8 mouse cellular contexts compared by ENCODE assay signal in genomic region chr12:31350191-31350943, GRCm38 (mm10). TPM values are rescaled to one million over a fixed set of nuclear protein-coding genes. Genes with fewer than 3 reads are reported as not detected.
A peak's percentile ranks its signal among the peaks of the same experiment; 100 is the strongest.
DNase-seq lines count a peak whose midpoint lies in the region; ATAC-seq lines count a peak whose summit lies in the region.

No protein-coding gene starts in this region.

- peak overlapping the region; percentile 78 for H3K4me2 ChIP-seq in heart, embryonic 16.5 days (ENCODE audit: low read depth, low read length)

- no peaks in the 10 kb centered on the region for H3K27me3 ChIP-seq in heart, embryonic 16.5 days (ENCODE audit: control insufficient read depth, insufficient read depth, low read length)
- H3K27me3 ChIP-seq in megakaryocyte, embryonic 14.5 days (replicated peaks): no peaks in the 10 kb centered on the region

- peak overlapping the region; percentile 88; the same call in 1 of the 2 replicates for H3K27ac ChIP-seq in heart, embryonic 16.5 days (ENCODE audit: low read length)

- H3K9me3 ChIP-seq in heart, embryonic 16.5 days (replicated peaks; ENCODE audit: control insufficient read depth, low read length): no peaks in the 10 kb centered on the region
- peaks cover 10% of the 10 kb centered on the region; the same call in 1 of the 2 replicates for H3K9me3 ChIP-seq in megakaryocyte, embryonic 14.5 days

- peak overlapping the region; percentile 92 for H3K9ac ChIP-seq in heart, embryonic 16.5 days (ENCODE audit: low read length)

- H3K4me3 ChIP-seq in heart, embryonic 16.5 days (ENCODE audit: low read length): peak overlapping the region; percentile 84
- peak overlapping the region; percentile 100 for H3K4me3 ChIP-seq in megakaryocyte, embryonic 14.5 days (replicated peaks)

- WGBS in heart, embryonic 16.5 days: 19% methylated on average over 15 of the region's 15 CpGs

- H3K4me1 ChIP-seq in heart, embryonic 16.5 days (ENCODE audit: control insufficient read depth, insufficient read depth, low read length): peaks cover 4% of the 10 kb centered on the region
- peaks cover 25% of the 10 kb centered on the region for H3K4me1 ChIP-seq in megakaryocyte, embryonic 14.5 days

- no peak for ATAC-seq in heart, embryonic 16.5 days (replicated peaks; ENCODE audit: extremely low read depth, insufficient read depth, low FRiP score)

- H3K36me3 ChIP-seq in heart, embryonic 16.5 days (ENCODE audit: control insufficient read depth, insufficient read depth): peaks cover 17% of the 10 kb centered on the region
- H3K36me3 ChIP-seq in megakaryocyte, embryonic 14.5 days (replicated peaks; ENCODE audit: low read length): peaks cover 31% of the 10 kb centered on the region

- DNase-seq in heart, adult 11 months: no peak
- DNase-seq in MN1 (ENCODE audit: low spot score): peak; percentile 20
- DNase-seq in gonadal fat pad, adult 2 months (ENCODE audit: low read depth): peak; percentile 30
- no peak for DNase-seq in right cerebral cortex, postnatal 36 days (ENCODE audit: low spot score in 2 of 2)
- DNase-seq in cerebellum, adult 9-11 months: no peak
- no peak for DNase-seq in spleen, postnatal 36 days (ENCODE audit: low spot score in 2 of 2)

RNA-seq across cellular contexts. Expression of gene Dld, which starts 0.9 kb away (rescaled TPM):
- 246 and 263 TPM in 2 replicates for polyA plus RNA-seq in heart, embryonic 16.5 days (2015; fragmentation: Nextera tagmentation; extraction: Ambion mirVana)
- 31.0 and 33.3 TPM in 2 replicates for polyA plus RNA-seq in gonadal fat pad, adult 2 months (2012; rRNA removed)
- 2.8 TPM in 1 of 2 replicates, not detected in the other for polyA plus RNA-seq in megakaryocyte, embryonic 14.5 days (2012; ENCODE audit: insufficient read depth, low replicate concordance)

RNA-seq across cellular contexts. Expression of gene Slc26a3, which starts 40.3 kb away (rescaled TPM):
- polyA plus RNA-seq in heart, embryonic 16.5 days (2015; fragmentation: Nextera tagmentation; extraction: Ambion mirVana): 0.21 and 0.33 TPM in 2 replicates
- polyA plus RNA-seq in gonadal fat pad, adult 2 months (2012; rRNA removed): 6.8 and 8.9 TPM in 2 replicates
- not detected in 2 replicates for polyA plus RNA-seq in megakaryocyte, embryonic 14.5 days (2012; ENCODE audit: insufficient read depth, low replicate concordance)

Comparison
In these comparisons a context has a peak if more than half of its experiments do, and no peak if none do; other contexts are left out.
1. DNase-seq: peak in MN1 (single experiment) and gonadal fat pad, adult 2 months (single experiment); none in heart, adult 11 months (single experiment), right cerebral cortex, postnatal 36 days (0 of 2), cerebellum, adult 9-11 months (single experiment) and spleen, postnatal 36 days (0 of 2).